Mouse (Mus musculus) layer of hippocampus, adult 2 months (tissue): ENCODE measurements around the gene 2410002F23Rik. TPM values are rescaled to one million over a fixed set of nuclear protein-coding genes. Genes with fewer than 3 reads are reported as not detected.
"Not testable (repeated sequence)": the region's sequence is repeated elsewhere in the genome, so short reads cannot be mapped to it uniquely, and the experiment has no call there.

ENCODE experiments used
- DNase-seq, 2 experiments: peaks; one replicate each; pipeline ENCODE4 v3.0.0; 2022; ENCODE audit warnings: low spot score in 2 of 2
- H3K27ac ChIP-seq: fragments of 200-600 bp; 2 replicates; pipeline ENCODE4 v1.8.1; 2022
- H3K4me3 ChIP-seq: fragments of 200-600 bp; 2 replicates; pipeline ENCODE4 v1.8.1; 2022; ENCODE audit warnings: mild to moderate bottlenecking
- CTCF ChIP-seq: fragments of 200-600 bp; conservative IDR thresholded peaks from 2 replicates; pipeline ENCODE4 v1.8.1; 2022; ENCODE audit warnings: antibody characterized with exemption, mild to moderate bottlenecking, moderate library complexity
- long read RNA-seq, 2 experiments: library from polyadenylated mRNA; stranded (forward); transcript quantifications; one replicate each; pipeline ENCODE4 v2.0.0; 2021; ENCODE audit warnings: borderline mapping rate in 2 of 2
- total RNA-seq, 2 experiments: library from RNA; stranded (reverse); gene quantifications; 2 replicates each; pipeline ENCODE4 v1.2.3; 2021

2410002F23Rik gene
- 10 to 100 TPM; 87.8 to 90.3 TPM for total RNA-seq
- long read RNA-seq, experiment 1, transcript 2410002F23Rik-208 (6 exons, 784 nt): minor isoform, 6 of 53 reads
- long read RNA-seq, experiment 1, transcript 2410002F23Rik-201 (6 exons, 1,982 nt): major isoform, 25 of 53 reads
- long read RNA-seq, experiment 1, partial matches to known transcripts: 10 of 53 reads
- long read RNA-seq, experiment 1, other reads (novel, unspliced or antisense): 9 of 53 reads
- long read RNA-seq, experiment 2, transcript 2410002F23Rik-208 (6 exons, 784 nt): minor isoform, 15 of 80 reads
- long read RNA-seq, experiment 2, transcript 2410002F23Rik-201 (6 exons, 1,982 nt): major isoform, 45 of 80 reads
- long read RNA-seq, experiment 2, partial matches to known transcripts: 0 of 80 reads
- long read RNA-seq, experiment 2, other reads (novel, unspliced or antisense): 14 of 80 reads

DNA sequence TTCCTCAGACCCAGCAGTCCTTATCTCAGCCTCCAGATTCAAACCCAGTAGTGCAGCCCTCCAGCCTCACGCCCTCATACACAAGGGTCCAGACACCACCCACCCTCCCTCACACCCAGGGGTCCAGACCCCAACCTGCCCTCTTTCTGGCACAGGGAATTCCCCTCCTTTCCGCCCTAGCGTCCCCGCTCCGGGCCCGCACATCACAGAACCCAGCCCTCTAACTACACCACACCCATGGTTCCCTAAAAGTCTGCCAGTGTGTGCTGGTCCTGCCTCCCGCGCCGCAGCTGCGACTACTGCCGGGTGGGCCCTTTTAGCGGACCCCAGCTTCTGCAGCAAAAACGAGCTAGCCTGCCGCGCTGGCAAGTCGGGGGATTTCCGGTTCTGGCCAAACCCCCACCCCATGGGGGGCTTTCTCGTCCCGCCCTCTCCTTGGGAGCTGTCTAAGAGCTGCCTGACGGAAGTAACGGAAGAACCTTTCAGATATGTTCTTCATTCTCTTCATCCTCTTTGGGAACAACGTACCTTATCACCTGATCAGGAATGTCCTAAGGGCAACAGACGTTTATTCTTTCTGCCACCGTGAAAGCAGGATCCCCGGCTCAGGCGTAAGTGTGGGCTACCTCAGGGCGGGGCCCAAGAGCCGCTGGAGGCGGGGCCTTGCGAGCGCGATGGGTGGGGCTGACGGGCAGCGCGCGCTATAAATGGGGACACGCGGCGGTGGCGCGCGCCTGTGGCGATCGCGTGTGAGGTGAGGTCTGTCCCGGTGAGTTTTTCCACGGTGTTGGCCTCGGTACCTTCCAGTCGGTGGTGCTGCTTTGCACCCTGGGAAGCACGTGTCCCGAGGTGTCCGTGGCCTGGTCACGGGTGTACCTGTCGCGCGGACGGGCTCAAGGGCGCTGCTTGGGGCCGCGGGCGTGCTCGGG is at the start of gene 2410002F23Rik, which contains the start of gene 1700028J19Rik:
Gene 2410002F23Rik, plus strand, starts transcription at position 668 of the 929 bp plus-strand sequence.
Gene 1700028J19Rik, minus strand, starts transcription at position 641 of the 929 bp plus-strand sequence.
- TF ChIP-seq CTCF: no peak
- H3K27ac ChIP-seq: peak within 1 kb of the TSS; percentile 100
- peak within 1 kb of the TSS; percentile 99 for H3K4me3 ChIP-seq
- peak; percentile 89 to 91 for DNase-seq

- DNase-seq: no peak
- H3K27ac ChIP-seq: no peak within 1 kb of the TSS
- TF ChIP-seq CTCF: no peak
- H3K4me3 ChIP-seq: no peak within 1 kb of the TSS
These were observed 48.6 kb upstream of the 2410002F23Rik start, which contains the start of gene Klk1b3 for GRCm38 (mm10) chr7:44197891-44198290. Klk1b3 (plus strand) TSS chr7:44198191.

DNA sequence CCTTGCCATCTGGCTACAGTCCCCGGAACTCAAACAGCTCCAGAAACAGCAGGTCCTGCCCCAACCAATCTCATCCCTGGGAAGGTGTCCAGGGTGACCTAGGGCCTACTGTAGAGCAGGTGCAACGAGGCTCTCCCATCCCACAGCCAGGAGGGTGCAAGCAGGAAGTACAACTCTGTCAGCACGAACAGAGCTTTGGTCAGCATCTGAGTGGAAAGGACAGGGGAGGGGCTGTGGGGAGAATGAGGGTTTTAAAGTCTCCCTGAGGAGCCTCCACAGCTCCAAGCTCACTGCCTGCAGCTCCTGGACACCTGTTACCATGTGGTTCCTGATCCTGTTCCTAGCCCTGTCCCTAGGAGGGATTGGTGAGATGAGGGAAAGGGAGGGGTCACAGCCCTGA is 39.4 kb upstream of the 2410002F23Rik start, which contains the start of gene Klk1b4:
Gene Klk1b4, plus strand, starts transcription at position 301 of the 400 bp plus-strand sequence.
- not testable (repeated sequence) for DNase-seq, H3K27ac ChIP-seq, H3K4me3 ChIP-seq

- no peak overlapping the region for H3K27ac ChIP-seq
- no peak for DNase-seq
- H3K4me3 ChIP-seq: no peak overlapping the region
- no peak for TF ChIP-seq CTCF
These were observed 38.2 kb upstream of the 2410002F23Rik start for GRCm38 (mm10) chr7:44208307-44208706.

DNA sequence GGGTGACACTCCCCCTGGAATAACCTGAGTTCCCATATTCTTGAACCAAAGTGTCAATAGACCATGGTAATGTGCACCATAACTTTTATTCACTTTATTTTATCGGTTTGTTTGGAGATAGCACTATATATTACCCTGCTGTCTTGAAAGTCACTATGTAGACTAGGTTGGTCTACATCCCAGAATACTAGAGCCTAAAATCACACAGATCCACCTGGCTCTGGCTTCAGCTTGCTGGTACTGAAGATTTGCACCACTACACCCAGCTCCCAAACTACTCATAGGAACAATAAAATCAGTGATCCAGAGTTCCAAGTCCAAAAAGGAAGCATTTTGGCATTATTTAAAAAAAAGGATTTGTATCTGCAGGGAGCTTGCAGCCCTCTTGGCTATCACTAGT is 30.9 kb upstream of the 2410002F23Rik start, which contains the start of gene Klk1b5:
Gene Klk1b5, plus strand, starts transcription at position 301 of the 400 bp plus-strand sequence.
- TF ChIP-seq CTCF: no peak
- DNase-seq: no peak
- H3K27ac ChIP-seq: no peak within 1 kb of the TSS
- H3K4me3 ChIP-seq: no peak within 1 kb of the TSS

GRCm38 (mm10) chr7:44221601-44222000 is 24.9 kb upstream of the 2410002F23Rik start:
- not testable (repeated sequence) for H3K4me3 ChIP-seq, DNase-seq, H3K27ac ChIP-seq

DNA sequence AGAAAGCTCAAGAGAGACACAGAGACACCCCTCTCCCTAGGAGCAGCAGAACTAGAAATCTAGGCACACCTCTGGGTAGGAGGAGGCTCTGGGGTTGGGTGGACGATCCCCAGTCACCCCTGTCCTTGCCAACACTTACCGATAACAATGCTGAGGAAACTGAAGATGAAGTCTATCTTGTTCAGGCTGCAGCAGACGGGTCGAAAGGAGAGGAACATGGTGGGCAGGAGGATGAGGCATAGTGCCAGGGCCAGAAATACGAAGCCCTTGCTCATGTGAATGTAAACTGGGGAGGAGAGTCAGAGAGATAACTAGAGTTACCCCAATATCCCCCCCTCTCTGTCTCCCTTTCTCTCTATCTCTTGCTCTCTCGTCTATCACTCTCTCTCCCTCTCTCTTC is 24.2 kb upstream of the 2410002F23Rik start:
- DNase-seq, H3K27ac ChIP-seq, H3K4me3 ChIP-seq: not testable (repeated sequence)

- Histone ChIP-seq H3K4me3 (no peak within 1 kb of the TSS), H3K27ac (no peak within 1 kb of the TSS)
- no peak for DNase-seq
- no peak for TF ChIP-seq CTCF
These were observed 21.4 kb upstream of the 2410002F23Rik start, which contains the start of gene Klk1 for GRCm38 (mm10) chr7:44225076-44225475. Klk1 (plus strand) TSS chr7:44225360.

GRCm38 (mm10) chr7:44235909-44236308 is 10.6 kb upstream of the 2410002F23Rik start, which contains the start of gene Gm36864:
Gm36864 (plus strand) TSS chr7:44236177.
- no peak for DNase-seq
- no peak for TF ChIP-seq CTCF
- Histone ChIP-seq H3K4me3 (no peak within 1 kb of the TSS), H3K27ac (no peak within 1 kb of the TSS)

GRCm38 (mm10) chr7:44239913-44240312 is 6.6 kb upstream of the 2410002F23Rik start:
- H3K4me3 ChIP-seq: no peak overlapping the region
- TF ChIP-seq CTCF: no peak
- no peak overlapping the region for H3K27ac ChIP-seq
- DNase-seq: no peak

GRCm38 (mm10) chr7:44240712-44241111 is 5.8 kb upstream of the 2410002F23Rik start:
- DNase-seq: no peak
- H3K27ac ChIP-seq: no peak overlapping the region
- TF ChIP-seq CTCF: no peak
- H3K4me3 ChIP-seq: no peak overlapping the region

- DNase-seq: no peak
- TF ChIP-seq CTCF: peak; percentile 56
- Histone ChIP-seq H3K4me3 (no peak overlapping the region), H3K27ac (no peak overlapping the region)
These were observed 5.4 kb upstream of the 2410002F23Rik start for GRCm38 (mm10) chr7:44241163-44241562.

DNA sequence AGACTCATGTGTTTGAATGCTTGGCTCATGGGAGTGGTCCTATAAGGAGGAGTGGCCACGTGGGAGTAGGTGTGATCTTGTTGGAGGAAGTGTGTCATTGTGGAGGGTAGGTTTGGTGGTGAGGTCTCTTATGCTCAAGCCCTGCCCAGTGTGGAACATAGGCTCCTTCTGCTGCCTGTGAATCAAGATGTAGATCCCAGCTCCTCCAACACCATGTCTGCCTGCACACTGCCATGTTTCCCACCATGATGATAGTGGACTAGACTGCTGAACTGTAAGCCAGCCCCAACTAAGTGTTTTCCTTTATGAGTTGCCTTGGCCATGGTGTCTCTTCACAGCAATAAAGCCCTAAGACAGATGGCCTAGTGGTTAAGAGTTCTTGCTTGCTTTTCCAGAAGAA is 2.4 kb upstream of the 2410002F23Rik start:
- no peak for DNase-seq
- no peak overlapping the region for H3K27ac ChIP-seq
- H3K4me3 ChIP-seq: no peak overlapping the region
- no peak for TF ChIP-seq CTCF
